ENCODE assay signal across 7 mouse cellular contexts in the genomic region with DNA sequence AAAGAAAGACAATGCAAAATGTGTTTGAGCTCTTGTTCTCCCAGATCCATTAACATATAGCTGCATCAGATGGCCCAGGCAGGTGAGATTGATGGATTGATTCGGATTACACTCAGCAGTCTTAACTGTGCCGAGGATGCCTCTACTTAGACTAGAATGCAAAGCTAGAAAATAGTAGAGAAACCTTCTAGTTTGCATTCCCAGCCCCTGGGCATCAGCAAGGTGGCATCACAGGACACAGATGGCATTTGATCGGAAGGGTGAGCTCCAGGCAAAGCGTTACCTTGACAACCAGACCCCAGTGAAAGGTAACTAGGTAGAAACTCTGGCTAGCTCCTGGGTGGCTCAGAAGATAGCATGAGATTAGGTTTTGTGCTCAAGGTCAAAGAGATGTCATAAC. TPM values are rescaled to one million over a fixed set of nuclear protein-coding genes. Genes with fewer than 3 reads are reported as not detected.
DNase-seq lines count a peak whose midpoint lies in the region; ATAC-seq and TF ChIP-seq lines count a peak whose summit lies in the region.

No protein-coding gene starts in this region.

- WGBS in lung, embryonic 15.5 days = 26% methylated on average over 4 of the region's 4 CpGs
- WGBS in lung, adult 2 months = 29% methylated on average over 4 of the region's 4 CpGs
- 33% methylated on average over 4 of the region's 4 CpGs for WGBS in forebrain, embryonic 10.5 days
- WGBS in limb, embryonic 11.5 days = 41% methylated on average over 4 of the region's 4 CpGs
- 36% methylated on average over 4 of the region's 4 CpGs for WGBS in olfactory bulb, adult 2 months

- no peak for TF ChIP-seq CTCF in lung, adult 2 months (IDR thresholded peaks at IDR 0.05; ENCODE audit: insufficient read depth, low read length)
- TF ChIP-seq CTCF in olfactory bulb, adult 2 months (IDR thresholded peaks at IDR 0.05; ENCODE audit: insufficient read depth, low read depth, low read length) = no peak

- no peaks in the 10 kb centered on the region for H3K27me3 ChIP-seq in lung, embryonic 15.5 days
- H3K27me3 ChIP-seq in forebrain, embryonic 10.5 days (ENCODE audit: poor library complexity, severe bottlenecking) = peaks cover 50% of the 10 kb centered on the region
- H3K27me3 ChIP-seq in limb, embryonic 11.5 days (ENCODE audit: control insufficient read depth, insufficient read depth, low read length) = no peaks in the 10 kb centered on the region

- no peak for ATAC-seq in lung, embryonic 15.5 days (ENCODE audit: borderline replicate concordance, extremely low read depth, low FRiP score, low TSS enrichment)
- peak; percentile 34; the same call in 1 of the 2 replicates for ATAC-seq in limb, embryonic 11.5 days (ENCODE audit: insufficient number of reproducible peaks, low FRiP score, low TSS enrichment, low read depth)

- peaks cover 9% of the 10 kb centered on the region for H3K4me1 ChIP-seq in lung, embryonic 15.5 days
- H3K4me1 ChIP-seq in lung, adult 2 months (ENCODE audit: control insufficient read depth, insufficient read depth, low read length) = peaks cover 3% of the 10 kb centered on the region; the same call in 1 of the 2 replicates
- peaks cover 18% of the 10 kb centered on the region for H3K4me1 ChIP-seq in forebrain, embryonic 10.5 days
- 0 out of 2 replicates have a peak, but pooled peaks cover 8% of the 10 kb centered on the region for H3K4me1 ChIP-seq in limb, embryonic 11.5 days (ENCODE audit: control insufficient read depth, insufficient read depth, low read length)
- H3K4me1 ChIP-seq in olfactory bulb, adult 2 months (ENCODE audit: control insufficient read depth, insufficient read depth, low read length) = peaks cover 2% of the 10 kb centered on the region; the same call in 1 of the 2 replicates

- no peaks in the 10 kb centered on the region for H3K36me3 ChIP-seq in lung, embryonic 15.5 days
- no peaks in the 10 kb centered on the region for H3K36me3 ChIP-seq in forebrain, embryonic 10.5 days (replicated peaks)
- no peaks in the 10 kb centered on the region for H3K36me3 ChIP-seq in limb, embryonic 11.5 days (ENCODE audit: control insufficient read depth, insufficient read depth, low read length)

- no peak overlapping the region for H3K9ac ChIP-seq in lung, embryonic 15.5 days
- H3K9ac ChIP-seq in limb, embryonic 11.5 days (ENCODE audit: low read length) = no peak overlapping the region

- no peak for DNase-seq in lung, adult 2 months
- DNase-seq in forebrain, embryonic 10.5 days (ENCODE audit: extremely low spot score, low spot score) = no peak
- no peak for DNase-seq in limb, embryonic 11.5 days (ENCODE audit: low spot score)
- no peak for DNase-seq in urinary bladder, postnatal 4 days (ENCODE audit: low spot score in 2 of 2)
- no peak for DNase-seq in urinary bladder, postnatal 14 days (ENCODE audit: low spot score)

- H3K9me3 ChIP-seq in lung, embryonic 15.5 days = no peaks in the 10 kb centered on the region
- peaks cover 5% of the 10 kb centered on the region; the same call in 1 of the 2 replicates for H3K9me3 ChIP-seq in forebrain, embryonic 10.5 days
- H3K9me3 ChIP-seq in limb, embryonic 11.5 days (ENCODE audit: control insufficient read depth, low read length) = no peaks in the 10 kb centered on the region

- H3K4me3 ChIP-seq in lung, embryonic 15.5 days = peak overlapping the region; percentile 67
- H3K4me3 ChIP-seq in lung, adult 2 months (replicated peaks; ENCODE audit: extremely low read depth, low read depth, low read length) = no peak overlapping the region
- H3K4me3 ChIP-seq in forebrain, embryonic 10.5 days = peak overlapping the region; percentile 68
- H3K4me3 ChIP-seq in limb, embryonic 11.5 days (ENCODE audit: low read depth, low read length) = peak overlapping the region; percentile 49
- H3K4me3 ChIP-seq in olfactory bulb, adult 2 months (ENCODE audit: insufficient read depth, low read depth, low read length) = peak overlapping the region; percentile 71

- no peak overlapping the region for H3K27ac ChIP-seq in lung, embryonic 15.5 days
- no peak overlapping the region for H3K27ac ChIP-seq in forebrain, embryonic 10.5 days
- H3K27ac ChIP-seq in limb, embryonic 11.5 days (replicated peaks; ENCODE audit: low read depth, low read length) = no peak overlapping the region
- no peak overlapping the region for H3K27ac ChIP-seq in olfactory bulb, adult 2 months (ENCODE audit: insufficient read depth, low read depth, low read length)

- no peak for TF ChIP-seq POLR2A in lung, adult 2 months (IDR thresholded peaks at IDR 0.05; ENCODE audit: borderline replicate concordance, extremely low read depth, low read depth, low read length)
- no peak for TF ChIP-seq POLR2A in olfactory bulb, adult 2 months (IDR thresholded peaks at IDR 0.05; ENCODE audit: insufficient read depth, low read depth, low read length)

- peak overlapping the region; percentile 96 for H3K4me2 ChIP-seq in lung, embryonic 15.5 days
- H3K4me2 ChIP-seq in limb, embryonic 11.5 days (ENCODE audit: low read depth, severe bottlenecking) = peak overlapping the region; percentile 87

RNA-seq across cellular contexts. Expression of a gene that starts 0.4 kb away (rescaled TPM):
- 9.6 and 10.5 TPM in 2 replicates for polyA plus RNA-seq in lung, embryonic 15.5 days (2015; fragmentation: Nextera tagmentation; extraction: Ambion mirVana)
- polyA plus RNA-seq in lung, adult 2 months (2012; rRNA removed) = 4.2 and 5.0 TPM in 2 replicates
- 2.3 and 2.6 TPM in 2 replicates for polyA plus RNA-seq in forebrain, embryonic 10.5 days (2016; fragmentation: Nextera tagmentation; extraction: Ambion mirVana)
- polyA plus RNA-seq in limb, embryonic 11.5 days (2014; fragmentation: Nextera tagmentation; extraction: Ambion mirVana) = 6.6 and 7.8 TPM in 2 replicates
- polyA plus RNA-seq in olfactory bulb, adult 2 months (2012; ENCODE audit: insufficient read depth, insufficient read length, low replicate concordance, missing spikeins) = not detected in 2 replicates

RNA-seq across cellular contexts. Expression of a gene that starts 51.7 kb away (rescaled TPM):
- 37.0 and 37.8 TPM in 2 replicates for polyA plus RNA-seq in lung, embryonic 15.5 days (2015; fragmentation: Nextera tagmentation; extraction: Ambion mirVana)
- 0.45 and 1.2 TPM in 2 replicates for polyA plus RNA-seq in lung, adult 2 months (2012; rRNA removed)
- 82.7 and 87.4 TPM in 2 replicates for polyA plus RNA-seq in forebrain, embryonic 10.5 days (2016; fragmentation: Nextera tagmentation; extraction: Ambion mirVana)
- polyA plus RNA-seq in limb, embryonic 11.5 days (2014; fragmentation: Nextera tagmentation; extraction: Ambion mirVana) = 71.4 and 71.7 TPM in 2 replicates
- polyA plus RNA-seq in olfactory bulb, adult 2 months (2012; ENCODE audit: insufficient read depth, insufficient read length, low replicate concordance, missing spikeins) = not detected in 2 replicates

Comparison
In these comparisons a context has a peak if more than half of its experiments do, and no peak if none do; other contexts are left out.
1. RNA of a gene that starts 51.7 kb away (polyA plus RNA-seq): 82.7 to 87.4 TPM in forebrain, embryonic 10.5 days, 71.4 to 71.7 TPM in limb, embryonic 11.5 days and 37.0 to 37.8 TPM in lung, embryonic 15.5 days; 0.45 to 1.2 TPM in lung, adult 2 months and not detected in olfactory bulb, adult 2 months; every median in the first group is over 10 times any median in the second.